Mouse (Mus musculus) ovary, postnatal 14 days (tissue): ENCODE measurements at regions not wholly inside any gene's neighbourhood (a gene's known extent, or its start where the extent isn't known, plus 50 kb on each side); places are given as distances from the start of the nearest gene placed in this dataset.

Experiments used
- DNase-seq: peaks from one replicate; pipeline ENCODE4 v3.0.0; 2022; ENCODE audit warnings: low spot score

GRCm38 (mm10) chr16:51315608-51316007 lies 715.4 kb upstream of the Cblb start:
- peak; percentile 25 for DNase-seq

- DNase-seq: no peak
Observed at GRCm38 (mm10) chr16:51332262-51332661, 698.8 kb upstream of the Cblb start.

- DNase-seq: no peak
Observed at GRCm38 (mm10) chr16:51334972-51335371, 696.1 kb upstream of the Cblb start.

GRCm38 (mm10) chr16:51347120-51347519 lies 683.9 kb upstream of the Cblb start:
- no peak for DNase-seq

- no peak for DNase-seq
Observed at GRCm38 (mm10) chr16:51352151-51352550, 678.9 kb upstream of the Cblb start.

GRCm38 (mm10) chr16:51353791-51354190 lies 677.2 kb upstream of the Cblb start:
- no peak for DNase-seq

- DNase-seq: no peak
Observed at GRCm38 (mm10) chr16:51370070-51370469, 661.0 kb upstream of the Cblb start.

GRCm38 (mm10) chr16:51386456-51386855 lies 644.6 kb upstream of the Cblb start:
- DNase-seq: no peak

- no peak for DNase-seq
Observed at GRCm38 (mm10) chr16:51387498-51387897, 643.5 kb upstream of the Cblb start.

- DNase-seq: no peak
Observed at GRCm38 (mm10) chr16:51393871-51394270, 637.2 kb upstream of the Cblb start.
